Mouse (Mus musculus) testis, adult 2 months (tissue): ENCODE measurements around the gene Slc25a33.

Source experiments
- CTCF ChIP-seq: fragments of 200-500 bp; IDR thresholded peaks from 2 replicates; pipeline ENCODE4 v1.5.1; 2012; ENCODE audit warnings: low read depth, mild to moderate bottlenecking, inconsistent platforms, low read length, moderate library complexity; ENCODE audit not compliant: control insufficient read depth, insufficient read depth, insufficient replicate concordance
- POLR2A ChIP-seq: fragments of 200-500 bp; IDR thresholded peaks from 2 replicates; pipeline ENCODE4 v1.6.1; 2012; ENCODE audit warnings: low read depth, mild to moderate bottlenecking, inconsistent platforms, low read length, moderate library complexity; ENCODE audit not compliant: control insufficient read depth

DNA sequence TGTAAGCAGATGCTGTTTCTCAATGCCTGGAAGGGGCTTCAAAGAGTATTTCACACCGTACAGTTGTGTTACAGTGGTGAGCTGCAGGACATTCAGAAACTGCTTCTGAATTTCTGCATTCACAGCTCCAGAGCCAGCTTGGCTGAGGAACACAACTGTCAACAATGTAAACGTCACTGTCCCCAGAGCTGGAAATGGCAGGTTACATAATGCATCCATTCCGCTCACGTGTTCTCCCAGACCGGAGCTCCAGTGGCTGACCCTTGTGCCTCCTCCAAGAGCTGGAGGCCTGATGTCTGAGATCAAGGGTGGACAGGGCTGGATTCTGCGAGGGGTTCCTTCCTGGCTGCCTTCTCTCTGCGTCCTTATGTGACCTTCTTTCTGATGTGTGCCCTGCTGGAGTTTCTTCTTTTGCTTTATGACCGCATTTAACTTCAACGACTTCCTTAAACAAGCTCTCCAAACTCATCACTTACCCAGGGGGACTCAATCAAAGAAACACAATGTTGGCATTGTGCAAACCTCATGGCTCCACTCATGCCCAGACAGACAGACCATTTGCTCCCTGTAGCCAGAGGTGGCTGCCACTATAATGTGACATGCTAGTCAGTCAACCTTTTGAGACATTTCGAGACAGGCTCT, 18.2 kb upstream of the Slc25a33 start:
- TF ChIP-seq CTCF: no peak
- no peak for TF ChIP-seq POLR2A
